ENCODE assay signal across 9 mouse cellular contexts in the genomic region with DNA sequence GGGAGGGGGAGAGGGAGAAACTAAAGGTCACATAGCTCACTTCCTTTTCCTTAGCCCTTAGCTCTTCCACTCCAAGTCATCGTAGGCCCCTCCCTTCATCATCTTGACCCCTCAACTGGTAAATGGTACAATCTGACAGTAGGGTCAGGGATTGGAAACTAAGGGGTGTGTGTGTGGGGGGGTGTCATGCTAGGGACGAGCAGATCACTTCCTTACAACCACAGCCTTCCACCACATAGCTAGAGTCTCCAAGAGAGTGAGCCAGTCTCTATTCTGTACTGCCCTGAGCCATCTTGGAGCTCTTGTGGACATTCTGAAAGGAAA. TPM values are rescaled to one million over a fixed set of nuclear protein-coding genes. Genes with fewer than 3 reads are reported as not detected.
DNase-seq lines count a peak whose midpoint lies in the region; ATAC-seq and TF ChIP-seq lines count a peak whose summit lies in the region.
"Had no signal": no experiment of that assay in that cellular context is flagged by ENCODE, and none has a peak within 500 bp of the region (broad histone marks: within the 10 kb centered on the region; RNA-seq: fewer than 3 reads in every experiment).

No protein-coding gene starts in this region.

- no peak for TF ChIP-seq CTCF in kidney, adult 2 months (conservative IDR thresholded peaks at IDR 0.05; ENCODE audit: insufficient read depth, insufficient read length, low read depth, low read length)
- TF ChIP-seq CTCF in hindbrain, postnatal 0 days (IDR thresholded peaks at IDR 0.05; ENCODE audit: low read depth), result no peak

- ATAC-seq in common myeloid progenitor, adult 5-6 weeks (replicated peaks; ENCODE audit: low read depth, poor library complexity, severe bottlenecking), result peak; percentile 39
- ATAC-seq in hindbrain, postnatal 0 days, result no peak
- ATAC-seq in midbrain, embryonic 15.5 days (replicated peaks), result no peak

- H3K9me3 ChIP-seq in hindbrain, postnatal 0 days (ENCODE audit: low read length), result no peaks in the 10 kb centered on the region
- no peaks in the 10 kb centered on the region for H3K9me3 ChIP-seq in midbrain, embryonic 15.5 days

- no peak for DNase-seq in kidney, adult 2 months
- DNase-seq in kidney, adult 18-20 months, result no peak
- no peak for DNase-seq in hindbrain, postnatal 0 days (ENCODE audit: low spot score)
- no peak for DNase-seq in right cerebral cortex, postnatal 36 days (ENCODE audit: low spot score in 2 of 2)
- no peak for DNase-seq in left cerebral cortex, postnatal 14 days (ENCODE audit: low spot score in 2 of 2)
- no peak for DNase-seq in thymus, postnatal 10 days (ENCODE audit: low spot score in 2 of 2)

- no peak for TF ChIP-seq POLR2A in kidney, adult 2 months (IDR thresholded peaks at IDR 0.05; ENCODE audit: low read depth, low read length)

- H3K36me3 ChIP-seq in kidney, adult 2 months (ENCODE audit: control insufficient read depth, insufficient read depth, low read length), result no peaks in the 10 kb centered on the region
- H3K36me3 ChIP-seq in hindbrain, postnatal 0 days (ENCODE audit: insufficient read depth, low read length), result no peaks in the 10 kb centered on the region
- no peaks in the 10 kb centered on the region for H3K36me3 ChIP-seq in midbrain, embryonic 15.5 days (replicated peaks)

- H3K4me1 ChIP-seq in kidney, adult 2 months (ENCODE audit: control insufficient read depth, insufficient read depth, low read length), result no peaks in the 10 kb centered on the region
- peaks cover 15% of the 10 kb centered on the region for H3K4me1 ChIP-seq in hindbrain, postnatal 0 days (ENCODE audit: insufficient read depth, low read length)
- peaks cover 19% of the 10 kb centered on the region for H3K4me1 ChIP-seq in midbrain, embryonic 15.5 days

- intact Hi-C loops in left cerebral cortex, postnatal 14 days (cut with DNase I), result no loop called here

- H3K4me2 ChIP-seq in hindbrain, postnatal 0 days (ENCODE audit: low read depth, low read length), result peak overlapping the region; percentile 90
- H3K4me2 ChIP-seq in midbrain, embryonic 15.5 days, result peak overlapping the region; percentile 90

- WGBS in kidney, adult 2 months, result 5% methylated on average over 2 of the region's 2 CpGs
- WGBS in hindbrain, postnatal 0 days, result 7% methylated on average over 2 of the region's 2 CpGs
- WGBS in midbrain, embryonic 15.5 days, result 10% methylated on average over 2 of the region's 2 CpGs

- peak overlapping the region; percentile 17; the same call in 1 of the 2 replicates for H3K4me3 ChIP-seq in kidney, adult 2 months (ENCODE audit: insufficient read depth, low read depth, low read length)
- peak overlapping the region; percentile 51; the same call in 1 of the 2 replicates for H3K4me3 ChIP-seq in hindbrain, postnatal 0 days (ENCODE audit: low read length)
- H3K4me3 ChIP-seq in midbrain, embryonic 15.5 days, result no peak overlapping the region

- H3K27ac ChIP-seq in kidney, adult 2 months (ENCODE audit: insufficient read depth, low read depth, low read length), result peak overlapping the region; percentile 18; the same call in 1 of the 2 replicates
- H3K27ac ChIP-seq in hindbrain, postnatal 0 days, result peak overlapping the region; percentile 12; the same call in 1 of the 2 replicates
- H3K27ac ChIP-seq in midbrain, embryonic 15.5 days, result no peak overlapping the region

- H3K9ac ChIP-seq in hindbrain, postnatal 0 days (replicated peaks; ENCODE audit: low read length), result peak overlapping the region; percentile 75; the same call in 1 of the 2 replicates
- no peak overlapping the region for H3K9ac ChIP-seq in midbrain, embryonic 15.5 days

- no peaks in the 10 kb centered on the region for H3K27me3 ChIP-seq in kidney, adult 2 months (replicated peaks; ENCODE audit: control insufficient read depth, insufficient read depth, low read length)
- no peaks in the 10 kb centered on the region for H3K27me3 ChIP-seq in hindbrain, postnatal 0 days (ENCODE audit: insufficient read depth, low read length)
- no peaks in the 10 kb centered on the region for H3K27me3 ChIP-seq in midbrain, embryonic 15.5 days (replicated peaks)
- H3K27me3 ChIP-seq: Patski had no signal

RNA-seq across cellular contexts. Expression of a gene that starts 5.7 kb away (rescaled TPM):
- 0.14 and 1.4 TPM in 2 replicates for polyA plus RNA-seq in kidney, adult 2 months (2012; rRNA removed)
- 12.2 TPM in 1 of 2 replicates, not detected in the other for total RNA-seq in common myeloid progenitor, adult 5-6 weeks (2017)
- total RNA-seq in hindbrain, postnatal 0 days (2014; rRNA removed), result not detected in 2 replicates
- polyA plus RNA-seq in hindbrain, postnatal 0 days (2015; fragmentation: Nextera tagmentation; extraction: Ambion mirVana), result 4.7 and 5.4 TPM in 2 replicates
- polyA plus RNA-seq in midbrain, embryonic 15.5 days (2015; fragmentation: Nextera tagmentation; extraction: Ambion mirVana), result 1.7 and 2.5 TPM in 2 replicates
- total RNA-seq in left cerebral cortex, postnatal 14 days (2021), result not detected
- polyA plus RNA-seq: Patski had no signal

RNA-seq across cellular contexts. Expression of a gene that starts 21.6 kb away (rescaled TPM):
- 7.0 and 8.6 TPM in 2 replicates for polyA plus RNA-seq in kidney, adult 2 months (2012; rRNA removed)
- total RNA-seq in common myeloid progenitor, adult 5-6 weeks (2017), result 0.64 and 1.8 TPM in 2 replicates
- total RNA-seq in hindbrain, postnatal 0 days (2014; rRNA removed), result 15.4 and 16.0 TPM in 2 replicates
- 7.8 and 8.0 TPM in 2 replicates for polyA plus RNA-seq in hindbrain, postnatal 0 days (2015; fragmentation: Nextera tagmentation; extraction: Ambion mirVana)
- 6.7 and 8.6 TPM in 2 replicates for polyA plus RNA-seq in midbrain, embryonic 15.5 days (2015; fragmentation: Nextera tagmentation; extraction: Ambion mirVana)
- total RNA-seq in left cerebral cortex, postnatal 14 days (2021), result 1 to 10 TPM; 1.1 to 1.3 TPM
- polyA plus RNA-seq: Patski had no signal
